Mouse (Mus musculus) cerebellum, adult 2 months (tissue): ENCODE measurements around the gene Pth1r. TPM values are rescaled to one million over a fixed set of nuclear protein-coding genes. Genes with fewer than 3 reads are reported as not detected.

Experiments
- DNase-seq, 2 experiments: peaks; one replicate each; pipeline ENCODE4 v3.0.0; 2021
- H3K27ac ChIP-seq: fragments of 200-500 bp; 2 replicates; pipeline ENCODE4 v1.5.1; 2012; ENCODE audit warnings: low read length, control low read depth, inconsistent platforms; ENCODE audit not compliant: insufficient read depth
- H3K27me3 ChIP-seq: fragments of 200-500 bp; 2 replicates; pipeline ENCODE4 v1.6.1; 2012; ENCODE audit warnings: inconsistent platforms, mild to moderate bottlenecking, low read length, moderate library complexity; ENCODE audit not compliant: control insufficient read depth, insufficient read depth
- H3K4me1 ChIP-seq: fragments of 200-500 bp; 2 replicates; pipeline ENCODE4 v1.6.1; 2011; ENCODE audit warnings: low read length; ENCODE audit not compliant: control insufficient read depth, insufficient read depth
- H3K4me3 ChIP-seq: fragments of 200-500 bp; replicated peaks from 2 replicates; pipeline ENCODE3; 2011; ENCODE audit warnings: mild to moderate bottlenecking, low read depth, low read length, control low read depth; ENCODE audit not compliant: insufficient read depth
- CTCF ChIP-seq: fragments of 200-500 bp; IDR thresholded peaks from 2 replicates; pipeline ENCODE4 v1.5.1; 2011; ENCODE audit warnings: low read depth, mild to moderate bottlenecking, control low read depth, low read length, moderate library complexity, borderline replicate concordance; ENCODE audit not compliant: insufficient read depth
- POLR2A ChIP-seq: fragments of 200-500 bp; IDR thresholded peaks from 2 replicates; pipeline ENCODE4 v1.6.1; 2011; ENCODE audit warnings: low read length, control low read depth, borderline replicate concordance; ENCODE audit not compliant: insufficient read depth
- WGBS: fragments of 180-500 bp; shearing (Covaris S2); methylation state at CpG from one replicate; pipeline ENCODE4 v1.1.7; 2018; 5-methylcytosine and 5-hydroxymethylcytosine counted together
- polyA plus RNA-seq: library from polyadenylated mRNA; depleted of rRNA; stranded (reverse); fragments of >200 nt; gene quantifications from 2 replicates; pipeline ENCODE4 v1.2.3, GENCODE M21; 2012

Gene Pth1r
- polyA plus RNA-seq, 1 experiment = 12.9 TPM

DNA sequence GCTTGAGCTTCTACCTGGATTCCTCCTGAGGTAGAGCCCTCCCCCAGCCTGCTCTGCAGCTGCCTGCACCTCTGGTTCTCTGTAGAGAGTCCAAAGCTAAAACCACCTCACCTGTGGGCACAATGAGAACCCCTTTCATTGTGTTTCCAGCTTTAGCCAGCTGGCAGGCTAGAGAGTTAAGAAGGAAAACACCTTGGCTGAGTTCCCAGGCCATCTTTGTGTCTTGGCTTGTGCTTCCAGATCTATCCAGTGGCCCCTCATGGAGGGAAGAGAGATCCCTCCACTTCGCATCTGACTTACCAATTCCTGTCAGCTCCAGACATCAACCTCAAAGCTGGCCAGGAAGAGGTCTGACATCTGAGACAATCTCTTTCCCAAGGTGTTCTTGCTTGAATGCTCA lies 31.2 kb upstream of the Pth1r start:
- no peak overlapping the region for H3K4me3 ChIP-seq
- no peaks in the 10 kb centered on the region for H3K4me1 ChIP-seq
- TF ChIP-seq CTCF (no peak), POLR2A (no peak)
- no peak overlapping the region for H3K27ac ChIP-seq
- 37% methylated on average over 1 of the region's 1 CpGs for WGBS
- no peaks in the 10 kb centered on the region for H3K27me3 ChIP-seq
- no peak for DNase-seq

DNA sequence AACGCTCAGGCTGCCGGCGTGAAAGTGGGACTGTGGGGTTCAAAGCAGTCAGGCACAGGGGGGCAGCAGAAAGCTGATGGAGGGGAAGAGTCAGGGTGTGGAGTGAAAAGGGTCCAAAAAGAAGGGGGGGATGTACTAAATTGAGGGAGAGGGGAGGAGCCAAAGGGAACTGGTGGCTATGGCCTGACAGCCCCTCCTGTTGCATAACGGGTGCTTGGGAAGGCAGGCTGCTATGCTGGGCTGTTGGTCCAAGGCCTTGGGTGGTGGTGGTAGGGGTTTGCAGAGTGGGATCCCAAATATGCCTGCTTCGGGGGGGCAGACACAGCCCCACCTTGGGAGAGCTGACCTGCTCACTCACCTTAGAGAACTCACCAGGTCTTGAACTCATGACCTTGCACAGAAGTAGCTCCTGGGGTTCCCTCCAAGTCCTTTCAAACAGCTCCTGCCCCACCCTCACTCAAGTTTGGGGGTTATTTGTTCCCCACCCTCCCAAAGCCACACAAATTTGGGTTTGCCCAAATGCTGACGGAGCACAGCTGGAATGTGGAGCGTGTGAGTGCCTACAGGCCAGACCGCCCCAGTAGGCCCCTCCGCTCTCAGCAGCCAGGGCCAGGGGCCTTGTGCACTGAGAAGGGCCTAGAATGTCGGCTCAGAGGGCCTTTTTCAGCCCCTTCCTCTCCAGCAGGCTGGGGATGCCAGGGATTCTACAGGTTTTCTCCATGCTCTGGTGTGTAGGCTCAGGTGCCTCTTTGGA lies 28.5 kb upstream of the Pth1r start:
- TF ChIP-seq CTCF (no peak), POLR2A (no peak)

DNA sequence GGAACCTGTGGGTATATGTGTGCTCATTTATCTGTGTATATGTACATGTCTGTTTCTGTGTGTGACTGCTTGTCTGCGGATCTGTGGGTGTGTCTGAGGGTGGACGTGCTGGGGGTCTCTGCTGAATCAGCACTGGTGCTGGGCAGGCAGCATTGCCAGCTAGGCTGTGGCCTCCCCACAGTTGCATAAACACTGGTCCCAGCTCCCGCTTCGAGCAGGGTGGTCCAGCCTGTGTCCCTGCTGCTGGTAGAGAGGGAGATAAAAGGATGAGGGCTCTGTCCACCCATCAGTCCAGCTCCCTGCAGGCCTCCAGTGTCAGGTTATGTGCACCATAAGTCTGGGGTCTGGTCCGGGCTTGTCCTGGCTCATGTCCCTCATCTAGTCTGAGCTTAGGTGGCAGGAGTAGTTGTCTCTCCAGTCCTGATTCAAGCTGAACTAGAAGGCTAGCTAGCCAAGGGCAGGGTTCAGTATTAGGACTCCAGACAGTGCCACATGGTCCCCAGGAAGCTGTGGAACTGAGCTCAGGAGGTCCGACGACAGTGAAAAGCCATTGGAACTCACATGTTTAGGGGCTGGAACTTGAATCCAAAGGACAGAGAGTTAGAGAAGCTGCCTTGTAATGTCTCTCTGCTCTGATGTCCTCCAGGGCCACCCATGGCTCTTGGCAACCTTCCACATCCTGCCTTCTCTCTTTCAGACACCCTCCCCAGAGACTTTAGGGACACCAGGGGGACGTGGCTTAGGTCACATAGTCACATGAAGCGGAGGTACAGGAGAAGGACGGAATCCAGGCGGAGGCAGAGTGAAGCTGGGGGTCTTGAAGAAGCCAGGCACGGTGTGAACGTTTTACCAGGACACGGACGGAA lies 27.7 kb upstream of the Pth1r start:
- WGBS = 52% methylated on average over 15 of the region's 15 CpGs
- Histone ChIP-seq H3K27me3 (no peaks in the 10 kb centered on the region), H3K4me1 (no peaks in the 10 kb centered on the region), H3K4me3 (no peak overlapping the region), H3K27ac (no peak overlapping the region)
- TF ChIP-seq POLR2A (no peak), CTCF (no peak)
- DNase-seq = no peak

More for the DNA sequence above, 28.5 kb upstream of the Pth1r start:
- 77% methylated on average over 10 of the region's 10 CpGs for WGBS
- no peak overlapping the region for H3K27ac ChIP-seq
- no peaks in the 10 kb centered on the region for H3K4me1 ChIP-seq
- H3K4me3 ChIP-seq = no peak overlapping the region
- H3K27me3 ChIP-seq = no peaks in the 10 kb centered on the region
- no peak for DNase-seq

DNA sequence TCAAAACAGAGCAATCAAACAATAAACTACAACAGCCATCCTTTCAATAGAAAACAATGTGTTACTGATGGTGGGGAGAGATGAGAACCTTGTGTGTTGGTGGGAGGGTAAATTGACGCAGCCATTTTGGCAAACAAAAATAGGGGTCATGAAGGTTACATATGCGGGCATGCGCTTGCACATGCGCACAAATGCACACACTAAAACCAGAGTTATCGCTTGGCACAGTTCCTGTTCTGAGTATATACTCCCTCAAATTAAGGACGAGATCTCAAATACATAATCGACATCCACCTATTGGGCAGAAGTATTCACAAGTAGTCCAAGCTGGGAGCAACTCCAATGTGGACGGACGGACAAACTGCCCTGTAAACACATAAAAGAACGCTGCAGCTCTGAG lies 25.4 kb upstream of the Pth1r start:
- no peak overlapping the region for H3K27ac ChIP-seq
- no peaks in the 10 kb centered on the region for H3K27me3 ChIP-seq
- WGBS = 88% methylated on average over 10 of the region's 10 CpGs
- no peaks in the 10 kb centered on the region for H3K4me1 ChIP-seq
- no peak overlapping the region for H3K4me3 ChIP-seq
- DNase-seq = no peak
- TF ChIP-seq POLR2A = no peak
- TF ChIP-seq CTCF = no peak

DNA sequence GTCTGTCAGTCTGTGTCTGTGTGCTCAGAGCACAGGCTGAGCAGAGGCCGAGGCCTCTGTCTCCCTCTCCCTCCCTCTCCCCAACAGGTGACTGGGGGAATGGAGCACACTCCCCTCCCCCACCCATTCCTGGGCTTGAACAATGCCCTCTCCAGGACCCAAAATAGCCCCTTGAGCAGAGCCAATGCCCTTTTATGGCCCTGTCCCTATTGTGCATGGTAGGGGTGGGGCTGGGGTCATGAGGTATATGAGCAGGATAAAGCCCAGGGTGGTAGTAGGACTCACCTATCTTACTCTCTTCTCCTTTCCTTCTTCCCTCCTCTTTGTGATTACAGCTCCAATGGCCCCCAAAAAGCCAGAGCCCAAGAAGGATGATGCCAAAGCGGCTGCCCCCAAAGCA lies 16.5 kb upstream of the Pth1r start:
- no peak for DNase-seq
- TF ChIP-seq POLR2A (no peak), CTCF (no peak)
- Histone ChIP-seq H3K4me3 (no peak overlapping the region), H3K4me1 (peaks cover 11% of the 10 kb centered on the region), H3K27me3 (no peaks in the 10 kb centered on the region), H3K27ac (no peak overlapping the region)
- whole genome bisulfite sequencing = 88% methylated on average over 2 of the region's 2 CpGs

DNA sequence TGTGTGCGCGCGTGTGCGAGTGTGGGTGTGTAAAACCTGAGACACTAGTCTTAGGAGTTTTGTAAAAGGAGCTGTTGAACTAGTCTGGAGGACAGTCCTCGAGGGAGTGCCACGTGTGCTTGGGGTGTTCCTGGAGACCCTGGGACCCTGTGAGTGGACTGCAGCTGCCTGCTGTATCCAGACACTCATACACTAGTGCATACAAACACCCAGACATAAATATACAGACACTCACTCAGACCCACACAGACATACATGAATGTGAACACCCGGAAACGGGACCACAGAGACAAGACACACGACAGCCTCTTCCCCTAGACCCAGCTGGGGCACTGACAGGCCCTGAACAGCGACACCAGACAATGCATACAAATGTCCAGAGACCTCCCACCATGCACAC lies 15.8 kb upstream of the Pth1r start:
- Histone ChIP-seq H3K27ac (no peak overlapping the region), H3K4me1 (peaks cover 12% of the 10 kb centered on the region), H3K4me3 (no peak overlapping the region), H3K27me3 (no peaks in the 10 kb centered on the region)
- 86% methylated on average over 10 of the region's 10 CpGs for WGBS
- TF ChIP-seq CTCF (no peak), POLR2A (no peak)
- DNase-seq = no peak

DNA sequence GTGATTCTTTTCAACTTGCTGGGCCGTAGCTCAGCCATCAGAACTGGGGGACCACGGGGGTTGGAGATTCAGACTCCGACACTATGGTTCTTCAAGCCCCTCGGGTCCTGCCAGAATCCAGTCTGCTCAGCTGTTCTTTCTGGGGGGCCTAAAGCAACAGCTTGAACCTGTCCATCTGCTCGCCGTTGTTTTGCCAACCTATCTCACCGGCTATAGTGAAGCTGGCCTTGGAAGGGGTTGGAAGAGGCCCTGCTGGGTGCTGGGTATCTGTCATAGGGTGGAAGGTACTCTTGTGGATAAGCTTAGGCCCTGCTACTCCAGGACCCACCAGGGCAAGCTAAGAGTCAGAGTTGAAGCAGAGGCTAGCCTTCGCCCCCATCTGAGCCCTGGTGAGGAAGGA lies 13.9 kb upstream of the Pth1r start:
- Histone ChIP-seq H3K4me1 (peaks cover 12% of the 10 kb centered on the region), H3K4me3 (no peak overlapping the region), H3K27me3 (no peaks in the 10 kb centered on the region), H3K27ac (no peak overlapping the region)
- TF ChIP-seq CTCF (no peak), POLR2A (no peak)
- no peak for DNase-seq
- 35% methylated on average over 8 of the region's 8 CpGs for WGBS
